Mouse (Mus musculus): ENCODE results near the gene Eef2kmt. TPM values are rescaled to one million over a fixed set of nuclear protein-coding genes. Genes with fewer than 3 reads are reported as not detected.

The Eef2kmt gene
- polyA plus RNA-seq (2012; rRNA removed), result 24.9 and 26.1 TPM in 2 replicates

DNA sequence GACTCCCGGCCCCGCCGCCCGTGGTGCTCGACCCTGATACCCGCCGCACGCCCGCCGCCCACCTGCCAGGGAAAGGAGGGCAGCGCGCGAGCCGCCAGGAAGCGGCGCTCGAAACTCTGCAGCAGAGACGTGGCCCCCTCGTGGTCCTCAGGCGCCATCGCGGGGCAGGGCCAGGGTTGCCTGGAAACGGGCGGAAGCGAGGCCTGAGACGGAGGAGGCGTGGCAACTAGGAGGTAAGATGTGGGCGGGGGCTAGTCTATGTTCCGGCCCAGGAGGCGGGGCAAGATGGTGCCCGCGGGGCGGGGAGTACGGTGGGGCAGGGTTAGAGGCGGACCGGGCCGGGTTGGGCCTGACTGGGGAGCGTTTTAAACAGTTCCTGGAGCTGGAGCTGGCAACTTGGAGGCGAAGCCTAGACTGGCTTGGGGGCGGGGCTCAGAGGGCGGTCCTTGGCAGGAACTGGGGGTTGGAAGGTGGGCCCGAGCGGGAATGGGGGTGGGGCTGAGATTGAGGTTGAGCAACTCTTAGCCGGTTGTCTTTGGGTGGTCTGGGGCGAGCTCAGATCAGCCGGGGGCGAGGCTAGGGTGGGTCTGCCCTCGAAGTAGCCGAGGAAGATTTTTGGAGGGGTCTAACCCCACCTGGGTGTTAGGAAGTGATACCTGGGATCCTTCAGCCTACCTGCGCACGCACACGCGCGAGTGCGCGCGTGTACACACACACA, at the start of gene Eef2kmt:
Gene Eef2kmt (minus strand): TSS at position 205 of the 718 bp plus-strand sequence.
- 1% methylated on average over 57 of the region's 57 CpGs for WGBS
- Histone ChIP-seq H3K4me3 (ENCODE audit: low read depth, low read length) (peak within 1 kb of the TSS; percentile 82), H3K4me1 (ENCODE audit: control insufficient read depth, insufficient read depth, insufficient read length, low read length) (peaks cover 3% of the 10 kb centered on the region; the same call in 1 of the 2 replicates), H3K36me3 (ENCODE audit: control insufficient read depth, insufficient read depth, low read length) (peaks cover 3% of the 10 kb centered on the region; the same call in 1 of the 2 replicates), H3K27me3 (ENCODE audit: control insufficient read depth, insufficient read depth, low read length) (no peaks in the 10 kb centered on the region), H3K27ac (ENCODE audit: insufficient read depth, low read depth, low read length) (0 out of 2 replicates have a peak within 1 kb of the TSS, but pooled peaks have one; percentile 1)
- TF ChIP-seq CTCF (IDR thresholded peaks at IDR 0.05; ENCODE audit: extremely low read depth, insufficient read length, insufficient replicate concordance, low read depth, low read length) (peak; percentile 31; the same call in 1 of the 2 replicates), POLR2A (IDR thresholded peaks at IDR 0.05; ENCODE audit: low read depth, low read length) (0 out of 2 replicates have a peak, but pooled peaks have one; percentile 10)

DNA sequence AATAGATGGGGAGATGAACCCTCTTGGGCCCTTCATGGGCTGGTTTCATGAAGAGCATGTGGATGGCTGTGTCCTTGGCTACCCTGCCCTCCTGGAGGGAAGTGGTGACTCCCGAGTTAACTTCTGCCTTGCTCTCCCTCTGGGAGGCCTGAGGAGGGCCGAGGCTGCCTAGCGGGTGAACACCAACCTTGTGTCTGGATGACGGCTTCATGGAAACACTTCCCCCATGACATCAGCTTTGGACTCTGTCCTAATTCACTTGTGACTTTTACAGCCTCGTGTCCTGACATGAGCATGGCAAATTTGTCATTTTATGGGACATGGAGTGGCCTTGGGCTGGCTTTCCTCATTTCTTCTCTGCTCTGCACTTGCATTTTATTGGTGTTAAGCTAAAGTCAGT, 39.5 kb upstream of the Eef2kmt start:
- H3K27me3 ChIP-seq (ENCODE audit: control insufficient read depth, insufficient read depth, low read length), result no peaks in the 10 kb centered on the region
- WGBS, result 34% methylated on average over 5 of the region's 5 CpGs
- H3K36me3 ChIP-seq (ENCODE audit: control insufficient read depth, insufficient read depth, low read length), result no peaks in the 10 kb centered on the region
- H3K27ac ChIP-seq (ENCODE audit: insufficient read depth, low read depth, low read length), result no peak overlapping the region
- no peaks in the 10 kb centered on the region for H3K4me1 ChIP-seq (ENCODE audit: control insufficient read depth, insufficient read depth, insufficient read length, low read length)
- no peak overlapping the region for H3K4me3 ChIP-seq (ENCODE audit: low read depth, low read length)
- TF ChIP-seq CTCF (IDR thresholded peaks at IDR 0.05; ENCODE audit: extremely low read depth, insufficient read length, insufficient replicate concordance, low read depth, low read length) (no peak), POLR2A (IDR thresholded peaks at IDR 0.05; ENCODE audit: low read depth, low read length) (no peak)

DNA sequence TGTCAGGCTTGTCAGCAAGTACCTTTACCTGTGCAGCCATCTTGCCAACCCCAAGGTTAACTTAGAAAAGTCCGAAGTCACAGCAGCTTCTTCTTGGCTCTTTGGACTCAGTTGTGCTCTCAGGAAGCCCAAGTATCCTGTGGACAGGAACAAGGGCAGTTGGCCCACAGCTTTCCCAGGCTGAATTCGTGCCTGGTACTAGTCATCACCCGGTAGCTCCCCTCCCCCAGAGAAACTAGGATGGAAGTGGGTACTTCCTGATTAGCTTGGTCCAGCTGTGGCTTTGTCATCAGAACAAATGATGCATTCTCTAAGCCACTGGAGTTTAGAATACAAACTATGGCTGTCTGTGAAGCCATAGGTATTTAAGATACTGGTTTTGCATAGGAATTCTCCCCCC, 29.6 kb upstream of the Eef2kmt start:
- Histone ChIP-seq H3K4me1 (ENCODE audit: control insufficient read depth, insufficient read depth, insufficient read length, low read length) (no peaks in the 10 kb centered on the region), H3K36me3 (ENCODE audit: control insufficient read depth, insufficient read depth, low read length) (no peaks in the 10 kb centered on the region), H3K4me3 (ENCODE audit: low read depth, low read length) (no peak overlapping the region), H3K27ac (ENCODE audit: insufficient read depth, low read depth, low read length) (no peak overlapping the region), H3K27me3 (ENCODE audit: control insufficient read depth, insufficient read depth, low read length) (no peaks in the 10 kb centered on the region; the same call in 1 of the 2 replicates)
- whole genome bisulfite sequencing, result 54% methylated on average over 3 of the region's 3 CpGs
- TF ChIP-seq CTCF (IDR thresholded peaks at IDR 0.05; ENCODE audit: extremely low read depth, insufficient read length, insufficient replicate concordance, low read depth, low read length), result no peak
- TF ChIP-seq POLR2A (IDR thresholded peaks at IDR 0.05; ENCODE audit: low read depth, low read length), result no peak

DNA sequence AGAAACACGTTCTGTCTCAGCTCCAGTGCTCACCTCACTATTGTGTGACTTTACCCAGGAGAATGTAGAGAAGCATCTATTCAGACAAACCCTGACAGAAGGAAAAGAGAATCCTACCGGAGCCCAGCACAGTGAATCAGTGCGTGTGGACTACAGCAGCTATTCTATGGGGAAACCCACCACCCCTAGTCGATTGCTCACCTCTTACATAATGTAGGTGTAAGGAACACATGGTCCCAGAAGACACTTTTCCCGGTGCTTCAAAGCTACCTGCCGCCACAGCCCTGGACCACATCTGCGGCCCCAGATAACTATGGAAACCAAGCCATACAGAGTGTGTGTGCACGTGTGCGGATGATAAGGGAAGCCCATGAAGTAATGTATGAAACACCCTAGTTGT, 26.9 kb upstream of the Eef2kmt start:
- Histone ChIP-seq H3K27ac (ENCODE audit: insufficient read depth, low read depth, low read length) (no peak overlapping the region), H3K27me3 (ENCODE audit: control insufficient read depth, insufficient read depth, low read length) (no peaks in the 10 kb centered on the region; the same call in 1 of the 2 replicates), H3K36me3 (ENCODE audit: control insufficient read depth, insufficient read depth, low read length) (no peaks in the 10 kb centered on the region), H3K4me1 (ENCODE audit: control insufficient read depth, insufficient read depth, insufficient read length, low read length) (no peaks in the 10 kb centered on the region), H3K4me3 (ENCODE audit: low read depth, low read length) (no peak overlapping the region)
- TF ChIP-seq CTCF (IDR thresholded peaks at IDR 0.05; ENCODE audit: extremely low read depth, insufficient read length, insufficient replicate concordance, low read depth, low read length) (no peak), POLR2A (IDR thresholded peaks at IDR 0.05; ENCODE audit: low read depth, low read length) (no peak)
- WGBS, result 73% methylated on average over 9 of the region's 9 CpGs

- H3K36me3 ChIP-seq (ENCODE audit: control insufficient read depth, insufficient read depth, low read length), result no peaks in the 10 kb centered on the region
- 63% methylated on average over 5 of the region's 5 CpGs for WGBS
- H3K4me3 ChIP-seq (ENCODE audit: low read depth, low read length), result no peak overlapping the region
- no peaks in the 10 kb centered on the region for H3K27me3 ChIP-seq (ENCODE audit: control insufficient read depth, insufficient read depth, low read length)
- no peak overlapping the region for H3K27ac ChIP-seq (ENCODE audit: insufficient read depth, low read depth, low read length)
- no peaks in the 10 kb centered on the region for H3K4me1 ChIP-seq (ENCODE audit: control insufficient read depth, insufficient read depth, insufficient read length, low read length)
- TF ChIP-seq CTCF (IDR thresholded peaks at IDR 0.05; ENCODE audit: extremely low read depth, insufficient read length, insufficient replicate concordance, low read depth, low read length), result no peak
- no peak for TF ChIP-seq POLR2A (IDR thresholded peaks at IDR 0.05; ENCODE audit: low read depth, low read length)
Observed at GRCm38 (mm10) chr16:5279571-5280222, 23.9 kb upstream of the Eef2kmt start.

GRCm38 (mm10) chr16:5272371-5272770, 16.6 kb upstream of the Eef2kmt start:
- Histone ChIP-seq H3K4me1 (ENCODE audit: control insufficient read depth, insufficient read depth, insufficient read length, low read length) (no peaks in the 10 kb centered on the region), H3K36me3 (ENCODE audit: control insufficient read depth, insufficient read depth, low read length) (no peaks in the 10 kb centered on the region), H3K27me3 (ENCODE audit: control insufficient read depth, insufficient read depth, low read length) (no peaks in the 10 kb centered on the region), H3K4me3 (ENCODE audit: low read depth, low read length) (no peak overlapping the region), H3K27ac (ENCODE audit: insufficient read depth, low read depth, low read length) (no peak overlapping the region)
- WGBS, result 75% methylated on average over 3 of the region's 3 CpGs
- no peak for TF ChIP-seq CTCF (IDR thresholded peaks at IDR 0.05; ENCODE audit: extremely low read depth, insufficient read length, insufficient replicate concordance, low read depth, low read length)
- TF ChIP-seq POLR2A (IDR thresholded peaks at IDR 0.05; ENCODE audit: low read depth, low read length), result no peak

DNA sequence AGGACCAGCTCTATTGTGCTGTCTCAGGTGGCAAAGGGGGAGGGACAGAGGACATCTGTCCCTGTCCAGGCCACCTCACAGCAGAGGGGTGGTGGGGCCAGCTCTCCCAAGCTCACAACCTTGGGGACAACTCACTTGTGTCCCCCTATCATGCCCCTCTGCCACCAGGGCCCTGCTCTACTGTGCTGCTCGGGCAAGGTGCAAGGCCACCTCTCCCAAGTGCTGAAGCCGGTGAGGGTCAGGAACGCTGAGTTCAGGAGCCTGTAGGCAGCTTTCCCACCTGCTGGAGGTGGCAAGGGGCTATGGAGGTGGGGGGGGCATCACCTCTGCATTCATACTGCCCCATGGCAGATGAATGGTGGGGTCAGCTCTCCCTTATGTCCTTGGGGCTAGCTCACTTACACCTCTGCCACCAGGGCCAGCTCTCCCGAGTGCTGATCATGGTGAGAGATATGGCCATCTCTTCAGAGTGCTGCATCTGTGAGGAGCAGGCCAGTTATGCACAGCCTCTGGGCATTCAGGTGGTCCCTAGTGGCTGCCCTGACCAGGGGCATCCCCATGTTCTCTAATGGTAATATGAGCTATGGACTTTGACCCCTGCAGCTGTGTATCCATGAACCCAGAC, 15.7 kb upstream of the Eef2kmt start:
- no peaks in the 10 kb centered on the region for H3K4me1 ChIP-seq (ENCODE audit: control insufficient read depth, insufficient read depth, insufficient read length, low read length)
- H3K4me3 ChIP-seq (ENCODE audit: low read depth, low read length), result no peak overlapping the region
- WGBS, result 83% methylated on average over 4 of the region's 4 CpGs
- TF ChIP-seq POLR2A (IDR thresholded peaks at IDR 0.05; ENCODE audit: low read depth, low read length) (no peak), CTCF (IDR thresholded peaks at IDR 0.05; ENCODE audit: extremely low read depth, insufficient read length, insufficient replicate concordance, low read depth, low read length) (no peak)
- no peaks in the 10 kb centered on the region for H3K36me3 ChIP-seq (ENCODE audit: control insufficient read depth, insufficient read depth, low read length)
- no peaks in the 10 kb centered on the region for H3K27me3 ChIP-seq (ENCODE audit: control insufficient read depth, insufficient read depth, low read length)
- no peak overlapping the region for H3K27ac ChIP-seq (ENCODE audit: insufficient read depth, low read depth, low read length)

Measured in small intestine, adult 2 months (tissue).